Mouse (Mus musculus) liver, embryonic 15.5 days (tissue): ENCODE measurements around the gene Cfap52. TPM values are rescaled to one million over a fixed set of nuclear protein-coding genes. Genes with fewer than 3 reads are reported as not detected.

Experiments used
- ATAC-seq: fragments of 200-750 bp; cut with Nextera tagmentation; 2 replicates; pipeline ENCODE4 v1.8.0; 2017; ENCODE audit warnings: moderate number of reproducible peaks, mild to moderate bottlenecking, moderate library complexity; ENCODE audit not compliant: insufficient read depth
- H3K27ac ChIP-seq: fragments of 300-500 bp; sonication (generic); replicated peaks from 2 replicates; pipeline ENCODE4 v1.5.1; 2015; ENCODE audit warnings: mild to moderate bottlenecking, inconsistent platforms
- H3K27me3 ChIP-seq: fragments of 300-500 bp; sonication (generic); 2 replicates; pipeline ENCODE4 v1.6.1; 2015; ENCODE audit warnings: mild to moderate bottlenecking, inconsistent platforms
- H3K36me3 ChIP-seq: fragments of 300-500 bp; sonication (generic); replicated peaks from 2 replicates; pipeline ENCODE4 v1.6.1; 2015; ENCODE audit warnings: moderate library complexity, mild to moderate bottlenecking, inconsistent platforms
- H3K4me1 ChIP-seq: fragments of 300-500 bp; sonication (generic); replicated peaks from 2 replicates; pipeline ENCODE4 v1.6.1; 2015; ENCODE audit warnings: inconsistent platforms
- H3K4me2 ChIP-seq: fragments of 300-500 bp; sonication (generic); 2 replicates; pipeline ENCODE4 v1.6.1; 2015; ENCODE audit warnings: moderate library complexity, mild to moderate bottlenecking, inconsistent platforms
- H3K4me3 ChIP-seq: fragments of 300-500 bp; sonication (generic); replicated peaks from 2 replicates; pipeline ENCODE4 v1.5.1; 2015; ENCODE audit warnings: mild to moderate bottlenecking, inconsistent platforms
- H3K9ac ChIP-seq: fragments of 300-500 bp; sonication (generic); 2 replicates; pipeline ENCODE4 v1.6.1; 2015; ENCODE audit warnings: moderate library complexity, mild to moderate bottlenecking, inconsistent platforms
- H3K9me3 ChIP-seq: fragments of 300-500 bp; sonication (generic); replicated peaks from 2 replicates; pipeline ENCODE4 v1.6.1; 2016; ENCODE audit warnings: inconsistent platforms
- WGBS: fragments of 180-500 bp; shearing (Covaris S2); methylation state at CpG from one replicate; pipeline ENCODE4 v1.1.7; 2015; ENCODE audit warnings: mixed read lengths; ENCODE audit not compliant: insufficient replicate concordance; 5-methylcytosine and 5-hydroxymethylcytosine counted together
- polyA plus RNA-seq: library from polyadenylated mRNA; unstranded; fragments of >200 nt; fragmentation: Nextera tagmentation; extraction: Ambion mirVana; gene quantifications from 2 replicates; pipeline ENCODE4 v1.2.1, GENCODE M21; 2015

The Cfap52 gene
- polyA plus RNA-seq, result not detected in 2 replicates

DNA sequence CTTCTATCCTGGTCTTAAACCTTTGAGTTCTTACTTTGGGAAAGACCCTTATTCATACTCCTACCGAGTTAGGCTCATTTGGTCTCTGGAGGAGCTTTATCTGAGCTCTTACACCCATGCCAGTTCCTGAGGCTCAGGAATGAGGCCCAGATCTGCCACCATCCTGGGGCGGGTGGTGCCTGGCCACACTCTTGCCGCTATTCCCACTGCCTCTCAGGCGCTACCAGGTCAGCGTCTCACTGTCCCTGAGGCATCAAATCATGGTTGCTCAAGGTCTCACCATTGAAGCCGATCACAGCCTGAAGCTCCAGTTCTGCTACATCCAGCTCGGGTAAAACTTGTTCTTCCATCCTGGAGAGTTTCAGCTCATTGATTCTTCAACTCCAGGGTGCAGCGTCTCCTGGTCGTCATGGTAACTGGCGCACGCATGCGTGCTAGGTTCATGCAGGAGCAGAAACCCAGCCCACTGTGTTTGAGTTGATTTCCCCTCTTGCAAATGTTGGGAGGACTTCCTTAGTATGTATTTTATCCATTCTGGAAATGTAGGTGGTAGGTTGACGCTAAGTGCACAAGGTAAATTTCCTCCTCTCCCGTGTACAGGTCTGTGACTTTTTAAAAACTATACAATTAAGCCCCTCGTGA, at the start of gene Cfap52:
TSS of gene Cfap52 (minus strand) at position 410 of the 642 bp plus-strand sequence.
- Histone ChIP-seq H3K4me2 (peak within 1 kb of the TSS; percentile 83), H3K36me3 (no peaks in the 10 kb centered on the region; the same call in 1 of the 2 replicates), H3K4me3 (peak within 1 kb of the TSS; percentile 81), H3K9me3 (no peaks in the 10 kb centered on the region), H3K27me3 (no peaks in the 10 kb centered on the region), H3K27ac (peak within 1 kb of the TSS; percentile 51; the same call in 1 of the 2 replicates), H3K9ac (peak within 1 kb of the TSS; percentile 69), H3K4me1 (peaks cover 21% of the 10 kb centered on the region)
- WGBS, result 7% methylated on average over 15 of the region's 15 CpGs
- ATAC-seq, result no peak

DNA sequence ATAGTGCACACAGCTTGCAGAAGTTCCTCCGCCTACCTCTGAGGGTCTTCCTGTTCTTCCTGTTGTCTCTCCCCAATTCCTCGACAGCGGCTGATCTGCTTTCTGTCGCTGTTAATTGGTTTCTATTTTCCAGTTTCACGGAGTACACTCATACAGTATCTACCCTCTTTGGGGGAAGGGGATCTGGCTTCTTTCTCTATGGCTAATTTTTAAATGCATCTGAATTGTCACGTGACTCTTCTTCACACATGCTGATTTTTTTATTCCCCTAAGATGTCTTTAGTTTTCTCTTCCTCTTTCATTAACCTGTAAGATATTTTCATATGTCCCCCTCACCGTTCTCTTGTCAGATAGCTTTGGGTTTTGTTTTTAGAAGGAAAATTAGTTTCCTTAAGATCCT, 46.8 kb upstream of the Cfap52 start:
- H3K4me1 ChIP-seq, result no peaks in the 10 kb centered on the region
- ATAC-seq, result no peak
- H3K4me2 ChIP-seq, result no peak overlapping the region
- WGBS, result 79% methylated on average over 7 of the region's 7 CpGs
- no peak overlapping the region for H3K9ac ChIP-seq
- no peak overlapping the region for H3K4me3 ChIP-seq
- no peaks in the 10 kb centered on the region for H3K9me3 ChIP-seq
- no peak overlapping the region for H3K27ac ChIP-seq
- no peaks in the 10 kb centered on the region for H3K36me3 ChIP-seq
- H3K27me3 ChIP-seq, result no peaks in the 10 kb centered on the region

DNA sequence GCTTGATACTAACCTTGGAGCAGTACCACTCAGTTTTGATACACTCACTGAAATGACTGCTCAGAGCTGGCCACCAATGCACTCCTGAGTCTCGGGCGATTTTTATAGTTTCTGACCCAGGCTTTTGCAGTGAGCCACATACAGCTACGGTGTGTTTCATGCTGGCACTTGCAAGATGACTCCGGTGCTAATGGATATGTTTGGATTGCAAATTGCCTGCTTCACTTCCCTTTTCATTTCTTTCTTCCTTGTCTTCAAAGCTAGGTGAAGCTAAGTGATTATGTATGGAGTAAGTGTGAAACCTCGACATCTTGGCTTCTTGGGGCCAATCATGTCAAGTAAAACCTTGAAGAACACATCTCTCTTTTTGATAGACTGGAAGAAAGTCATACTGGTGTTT, 43.9 kb upstream of the Cfap52 start:
- Histone ChIP-seq H3K9me3 (no peaks in the 10 kb centered on the region), H3K4me1 (no peaks in the 10 kb centered on the region), H3K4me3 (no peak overlapping the region), H3K36me3 (no peaks in the 10 kb centered on the region), H3K9ac (no peak overlapping the region), H3K27me3 (no peaks in the 10 kb centered on the region), H3K4me2 (no peak overlapping the region), H3K27ac (no peak overlapping the region)
- no peak for ATAC-seq
- WGBS, result 70% methylated on average over 5 of the region's 5 CpGs

DNA sequence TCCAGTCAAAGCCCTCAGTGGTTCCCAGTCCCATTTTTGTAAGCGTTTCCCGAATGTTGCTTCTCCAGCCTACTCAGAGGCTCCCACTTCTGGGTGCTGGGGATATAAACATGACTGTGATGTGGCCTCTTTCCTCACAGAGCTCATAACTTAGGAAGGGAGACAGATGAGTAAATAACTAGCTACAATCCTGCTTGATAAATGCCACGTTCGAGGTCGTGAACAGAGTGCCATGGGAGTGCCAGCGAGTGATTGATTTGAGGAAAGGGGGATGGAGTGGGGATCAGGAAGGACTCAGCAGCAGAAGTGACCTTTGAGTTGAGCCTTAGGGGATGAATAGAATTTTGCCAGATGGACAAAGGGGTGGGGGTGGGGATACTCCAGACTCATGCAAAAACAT, 42.2 kb upstream of the Cfap52 start:
- H3K27ac ChIP-seq, result no peak overlapping the region
- H3K9ac ChIP-seq, result no peak overlapping the region
- no peaks in the 10 kb centered on the region for H3K4me1 ChIP-seq
- no peaks in the 10 kb centered on the region for H3K9me3 ChIP-seq
- ATAC-seq, result no peak
- H3K4me2 ChIP-seq, result no peak overlapping the region
- H3K36me3 ChIP-seq, result no peaks in the 10 kb centered on the region
- 67% methylated on average over 6 of the region's 6 CpGs for WGBS
- H3K4me3 ChIP-seq, result no peak overlapping the region
- no peaks in the 10 kb centered on the region for H3K27me3 ChIP-seq

DNA sequence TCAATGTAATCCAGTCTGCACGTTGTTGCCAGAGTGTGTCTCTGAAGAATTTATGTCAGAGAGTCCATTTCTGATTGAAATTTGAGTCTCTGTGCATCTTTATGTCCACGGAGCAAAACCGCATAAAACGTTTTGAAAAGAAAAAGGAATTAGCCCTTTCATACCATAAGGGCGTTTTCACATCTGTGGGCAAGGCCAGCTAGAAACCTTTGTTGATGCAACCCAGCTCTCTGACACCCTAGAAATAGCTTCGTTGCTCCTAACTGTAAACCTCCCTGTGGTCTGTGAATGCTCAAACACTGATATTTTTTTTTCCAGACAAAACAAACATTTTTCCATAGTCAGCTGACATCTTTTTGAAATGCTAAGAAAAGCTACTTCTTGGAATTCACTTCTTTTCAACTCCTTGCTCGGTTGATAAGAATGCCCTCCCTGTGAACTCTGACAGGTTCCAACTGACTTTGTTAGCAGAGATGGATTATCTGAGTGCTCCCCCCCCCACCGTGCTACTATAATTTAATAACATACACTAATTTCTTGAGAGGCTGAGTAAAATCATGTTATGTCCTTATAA, 40.9 kb upstream of the Cfap52 start:
- Histone ChIP-seq H3K4me3 (no peak overlapping the region), H3K9me3 (no peaks in the 10 kb centered on the region), H3K36me3 (no peaks in the 10 kb centered on the region), H3K4me1 (no peaks in the 10 kb centered on the region), H3K4me2 (no peak overlapping the region), H3K9ac (no peak overlapping the region), H3K27me3 (no peaks in the 10 kb centered on the region), H3K27ac (no peak overlapping the region)
- no peak for ATAC-seq
- 47% methylated on average over 8 of the region's 8 CpGs for WGBS

DNA sequence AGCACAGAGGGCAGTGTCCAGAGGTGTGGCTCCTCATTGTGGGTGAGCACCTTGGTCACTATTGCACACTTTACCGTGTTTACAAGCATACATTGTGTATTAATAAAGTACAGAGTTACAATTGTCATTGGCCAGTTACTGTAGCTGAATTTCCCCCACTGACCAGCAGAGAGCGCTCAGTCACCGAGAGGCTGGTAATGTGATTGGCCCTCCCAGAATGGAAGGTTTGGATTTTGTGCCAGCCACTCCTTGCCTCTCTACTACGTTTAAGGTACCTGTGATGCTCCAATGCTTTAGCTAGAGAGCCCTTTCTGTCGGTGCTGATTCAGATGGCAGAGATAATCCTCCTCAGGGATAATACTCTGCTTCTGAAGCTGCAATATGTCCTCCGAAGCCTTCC, 38.7 kb upstream of the Cfap52 start:
- no peak overlapping the region for H3K4me3 ChIP-seq
- no peak overlapping the region for H3K27ac ChIP-seq
- no peaks in the 10 kb centered on the region for H3K9me3 ChIP-seq
- no peaks in the 10 kb centered on the region for H3K4me1 ChIP-seq
- 19% methylated on average over 6 of the region's 6 CpGs for WGBS
- ATAC-seq, result no peak
- no peaks in the 10 kb centered on the region for H3K36me3 ChIP-seq
- no peaks in the 10 kb centered on the region for H3K27me3 ChIP-seq
- no peak overlapping the region for H3K4me2 ChIP-seq
- H3K9ac ChIP-seq, result no peak overlapping the region

DNA sequence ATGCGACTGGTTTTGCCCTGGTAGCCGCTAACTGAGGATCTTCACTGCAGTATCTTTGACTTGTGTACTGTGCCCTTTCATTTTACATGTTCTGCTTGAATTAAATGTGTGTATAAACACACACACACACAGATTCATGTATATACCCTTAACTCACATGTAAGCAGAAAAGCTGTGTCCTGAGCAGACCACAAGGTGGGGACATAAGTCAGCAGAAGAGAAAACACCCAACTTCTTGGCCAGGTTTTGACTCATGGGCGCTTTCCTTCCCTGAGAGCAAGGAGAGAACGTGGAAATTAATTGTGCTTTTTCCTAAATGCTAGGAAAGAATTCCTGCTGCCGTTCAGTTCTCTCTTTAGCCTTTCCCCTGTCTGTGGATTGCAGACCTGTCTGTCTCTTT, 34.2 kb upstream of the Cfap52 start:
- WGBS, result 59% methylated on average over 5 of the region's 5 CpGs
- Histone ChIP-seq H3K4me2 (no peak overlapping the region), H3K27ac (no peak overlapping the region), H3K4me3 (no peak overlapping the region), H3K27me3 (no peaks in the 10 kb centered on the region), H3K9me3 (no peaks in the 10 kb centered on the region), H3K4me1 (no peaks in the 10 kb centered on the region), H3K9ac (no peak overlapping the region), H3K36me3 (no peaks in the 10 kb centered on the region)
- ATAC-seq, result no peak

DNA sequence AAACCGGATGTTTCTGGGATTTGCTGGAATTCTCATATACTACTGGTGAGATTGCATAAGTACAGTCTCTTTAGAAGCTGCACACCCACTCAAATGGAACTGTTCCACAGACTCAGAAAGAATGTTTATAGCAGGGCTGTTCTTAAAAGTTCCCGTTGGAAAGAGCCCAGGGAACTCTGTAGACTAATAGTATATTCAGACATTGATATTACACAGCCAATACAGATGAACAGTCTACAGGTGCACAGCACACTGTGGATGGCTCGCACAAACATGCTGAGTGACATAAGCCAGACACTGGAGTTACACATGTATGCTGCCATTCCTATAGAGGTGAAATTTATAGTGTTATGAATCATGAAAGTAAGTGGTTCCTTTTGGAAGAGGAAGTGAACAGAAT, 33.5 kb upstream of the Cfap52 start:
- H3K4me1 ChIP-seq, result no peaks in the 10 kb centered on the region
- H3K27ac ChIP-seq, result no peak overlapping the region
- H3K36me3 ChIP-seq, result no peaks in the 10 kb centered on the region
- no peak overlapping the region for H3K9ac ChIP-seq
- H3K27me3 ChIP-seq, result no peaks in the 10 kb centered on the region
- H3K4me3 ChIP-seq, result no peak overlapping the region
- H3K9me3 ChIP-seq, result no peaks in the 10 kb centered on the region
- 75% methylated on average over 3 of the region's 3 CpGs for WGBS
- H3K4me2 ChIP-seq, result no peak overlapping the region
- ATAC-seq, result no peak

DNA sequence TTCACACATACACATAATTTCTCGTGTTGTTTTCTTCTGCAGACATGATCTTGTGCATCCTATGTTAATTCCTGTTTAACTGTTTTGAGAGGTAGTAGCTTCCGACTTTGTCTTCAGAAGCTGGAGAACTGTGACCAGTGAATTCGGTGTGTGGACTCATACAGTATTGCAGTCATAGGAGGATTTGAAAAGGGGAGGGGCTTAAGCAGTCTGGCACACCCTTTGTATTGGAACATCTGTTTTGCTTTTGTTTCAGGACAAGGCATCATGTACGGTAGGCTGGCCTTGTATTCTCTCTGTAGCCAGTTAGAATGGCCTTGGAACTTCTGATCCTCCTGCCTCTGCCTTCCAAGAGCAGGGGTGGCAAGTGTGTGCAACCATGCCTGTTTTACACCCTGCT, 30.5 kb upstream of the Cfap52 start:
- Histone ChIP-seq H3K27me3 (no peaks in the 10 kb centered on the region), H3K4me3 (no peak overlapping the region), H3K4me2 (no peak overlapping the region), H3K27ac (no peak overlapping the region), H3K4me1 (no peaks in the 10 kb centered on the region), H3K36me3 (no peaks in the 10 kb centered on the region), H3K9ac (no peak overlapping the region), H3K9me3 (no peaks in the 10 kb centered on the region)
- ATAC-seq, result no peak
- WGBS, result 67% methylated on average over 4 of the region's 4 CpGs

DNA sequence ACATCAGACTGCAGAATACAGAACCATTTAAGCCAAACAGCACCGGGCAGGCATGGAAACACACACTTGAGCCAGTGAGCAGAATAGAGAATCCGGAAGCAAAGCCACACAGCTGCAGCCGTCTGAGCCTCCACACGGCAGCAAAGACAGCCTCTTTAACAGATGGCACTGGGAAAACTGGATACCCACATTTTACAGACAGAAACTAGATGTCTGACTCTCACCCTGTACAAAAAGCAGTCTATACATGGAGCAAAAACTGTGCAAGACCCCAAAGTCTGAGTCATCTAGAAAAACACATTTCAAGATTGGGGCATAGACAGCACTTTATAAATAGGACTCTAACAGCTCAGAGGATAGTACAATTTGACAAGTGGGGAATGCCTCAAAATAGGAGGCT, 25.8 kb upstream of the Cfap52 start:
- no peaks in the 10 kb centered on the region for H3K4me1 ChIP-seq
- H3K9ac ChIP-seq, result no peak overlapping the region
- no peaks in the 10 kb centered on the region for H3K9me3 ChIP-seq
- no peak overlapping the region for H3K27ac ChIP-seq
- ATAC-seq, result no peak
- WGBS, result 82% methylated on average over 4 of the region's 4 CpGs
- H3K4me2 ChIP-seq, result no peak overlapping the region
- no peak overlapping the region for H3K4me3 ChIP-seq
- H3K36me3 ChIP-seq, result 0 out of 2 replicates have a peak, but pooled peaks cover 2% of the 10 kb centered on the region
- no peaks in the 10 kb centered on the region for H3K27me3 ChIP-seq

DNA sequence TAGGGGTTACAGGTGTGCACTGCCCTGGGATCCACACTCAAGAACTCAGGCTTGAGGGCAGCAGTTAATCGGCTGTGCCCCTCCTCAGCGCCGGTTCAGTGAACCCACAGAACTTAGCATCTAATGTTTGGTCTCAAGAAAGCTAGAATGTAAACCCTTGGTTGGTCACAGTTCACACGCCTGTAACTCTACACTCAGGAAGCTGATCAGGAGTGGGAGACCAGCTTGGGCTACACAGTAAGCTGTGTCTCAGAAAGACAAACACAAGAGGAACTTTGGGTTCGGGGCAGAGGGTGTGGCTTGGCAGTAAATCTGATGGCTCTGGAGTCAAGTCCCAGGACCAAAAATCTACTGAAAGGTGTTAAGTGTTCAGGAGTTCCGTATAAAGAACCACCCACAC, 18.1 kb upstream of the Cfap52 start:
- H3K27me3 ChIP-seq, result no peaks in the 10 kb centered on the region
- 0 out of 2 replicates have a peak, but pooled peaks cover 2% of the 10 kb centered on the region for H3K36me3 ChIP-seq
- WGBS, result 71% methylated on average over 6 of the region's 6 CpGs
- no peaks in the 10 kb centered on the region for H3K4me1 ChIP-seq
- no peak overlapping the region for H3K27ac ChIP-seq
- no peak overlapping the region for H3K9ac ChIP-seq
- H3K4me2 ChIP-seq, result no peak overlapping the region
- no peak for ATAC-seq
- no peaks in the 10 kb centered on the region for H3K9me3 ChIP-seq
- no peak overlapping the region for H3K4me3 ChIP-seq

DNA sequence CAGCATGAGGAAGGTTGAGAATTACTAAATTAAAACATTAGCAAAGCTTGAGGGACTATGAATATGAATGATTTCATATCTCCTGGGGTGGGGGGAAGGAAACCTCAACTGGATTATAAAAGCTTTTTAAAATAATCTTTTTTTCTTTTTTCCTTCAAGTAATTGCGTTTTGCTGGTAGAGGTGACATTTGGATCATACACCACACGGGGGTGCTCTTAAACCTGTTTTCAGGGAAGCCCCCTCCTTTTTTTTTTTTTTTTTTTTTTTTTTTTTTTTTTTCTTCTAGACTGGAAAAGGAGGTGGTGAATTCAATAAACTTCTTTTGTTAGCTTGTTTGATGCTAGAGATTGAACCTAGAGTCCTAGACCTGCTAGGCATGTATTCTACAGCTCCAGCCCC, 9.8 kb upstream of the Cfap52 start:
- 24% methylated on average over 2 of the region's 2 CpGs for WGBS
- no peaks in the 10 kb centered on the region for H3K4me1 ChIP-seq
- no peak overlapping the region for H3K4me2 ChIP-seq
- no peaks in the 10 kb centered on the region for H3K27me3 ChIP-seq
- H3K36me3 ChIP-seq, result no peaks in the 10 kb centered on the region
- no peaks in the 10 kb centered on the region for H3K9me3 ChIP-seq
- ATAC-seq, result no peak
- no peak overlapping the region for H3K4me3 ChIP-seq
- no peak overlapping the region for H3K27ac ChIP-seq
- no peak overlapping the region for H3K9ac ChIP-seq
